Mouse (Mus musculus) olfactory bulb, adult 2 months (tissue): Measurements from ENCODE around the gene Adamts7.

Experiments used
- CTCF ChIP-seq: fragments of 200-500 bp; IDR thresholded peaks from 2 replicates; pipeline ENCODE4 v1.5.1; 2012; ENCODE audit warnings: low read depth, mild to moderate bottlenecking, low read length, moderate library complexity; ENCODE audit not compliant: insufficient read depth
- POLR2A ChIP-seq: fragments of 200-500 bp; IDR thresholded peaks from 2 replicates; pipeline ENCODE4 v1.6.1; 2012; ENCODE audit warnings: mild to moderate bottlenecking, low read depth, low read length, moderate library complexity; ENCODE audit not compliant: insufficient read depth

DNA sequence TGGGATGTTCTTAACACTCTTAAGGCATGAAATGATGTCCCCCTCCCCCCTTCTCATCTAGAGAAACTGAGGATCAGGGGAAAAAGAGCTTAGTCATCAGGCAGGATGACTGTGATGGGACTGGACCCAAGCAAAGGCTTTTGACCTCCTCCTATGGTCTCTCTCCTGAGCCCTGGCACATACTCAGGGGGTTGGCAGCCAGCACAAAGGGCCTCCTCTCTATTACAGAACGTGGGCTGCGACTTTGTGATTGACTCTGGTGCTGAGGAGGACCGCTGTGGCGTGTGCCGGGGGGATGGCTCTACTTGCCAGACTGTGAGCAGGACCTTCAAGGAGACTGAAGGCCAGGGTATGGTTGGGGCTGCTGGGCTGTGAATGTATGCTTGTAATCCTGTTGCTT, 26.5 kb downstream of the Adamts7 start:
- TF ChIP-seq CTCF (no peak), POLR2A (no peak)
